9 mouse cellular contexts compared by ENCODE assay signal in genomic region chr4:117041283-117041721, GRCm38 (mm10). TPM values are rescaled to one million over a fixed set of nuclear protein-coding genes. Genes with fewer than 3 reads are reported as not detected.
A peak's percentile ranks its signal among the peaks of the same experiment; 100 is the strongest.
DNase-seq lines count a peak whose midpoint lies in the region; ATAC-seq and TF ChIP-seq lines count a peak whose summit lies in the region.
"Had no signal": no experiment of that assay in that cellular context is flagged by ENCODE, and none has a peak within 500 bp of the region (broad histone marks: within the 10 kb centered on the region; RNA-seq: fewer than 3 reads in every experiment).

No protein-coding gene starts in this region.

- H3K4me1 ChIP-seq in spleen, adult 2 months (ENCODE audit: control insufficient read depth, insufficient read depth, insufficient read length), result no peaks in the 10 kb centered on the region
- H3K4me1 ChIP-seq in embryonic facial prominence, embryonic 14.5 days (ENCODE audit: control insufficient read depth, insufficient read depth, low read length), result peaks cover 22% of the 10 kb centered on the region
- H3K4me1 ChIP-seq in limb, embryonic 11.5 days (ENCODE audit: control insufficient read depth, insufficient read depth, low read length), result peaks cover 13% of the 10 kb centered on the region; the same call in 1 of the 2 replicates
- peaks cover 14% of the 10 kb centered on the region for H3K4me1 ChIP-seq in midbrain, embryonic 16.5 days (ENCODE audit: control insufficient read depth, insufficient read depth, low read length)

- no peaks in the 10 kb centered on the region for H3K9me3 ChIP-seq in embryonic facial prominence, embryonic 14.5 days (ENCODE audit: control insufficient read depth, low read length)
- no peaks in the 10 kb centered on the region for H3K9me3 ChIP-seq in limb, embryonic 11.5 days (ENCODE audit: control insufficient read depth, low read length)
- no peaks in the 10 kb centered on the region for H3K9me3 ChIP-seq in midbrain, embryonic 16.5 days (replicated peaks; ENCODE audit: control insufficient read depth, low read length, poor library complexity, severe bottlenecking)

- H3K27ac ChIP-seq in spleen, adult 2 months (ENCODE audit: insufficient read depth, low read length), result peak overlapping the region; percentile 8
- H3K27ac ChIP-seq in embryonic facial prominence, embryonic 14.5 days (replicated peaks; ENCODE audit: low read depth, low read length), result peak overlapping the region; percentile 64; the same call in 1 of the 2 replicates
- H3K27ac ChIP-seq in limb, embryonic 11.5 days (replicated peaks; ENCODE audit: low read depth, low read length), result no peak overlapping the region
- H3K27ac ChIP-seq in midbrain, embryonic 16.5 days (ENCODE audit: low read length), result peak overlapping the region; percentile 42; the same call in 1 of the 2 replicates

- 52% methylated on average over 4 of the region's 4 CpGs for WGBS in spleen, adult 2 months
- WGBS in embryonic facial prominence, embryonic 14.5 days, result 48% methylated on average over 4 of the region's 4 CpGs
- WGBS in limb, embryonic 11.5 days, result 50% methylated on average over 4 of the region's 4 CpGs
- WGBS in midbrain, embryonic 16.5 days, result 52% methylated on average over 4 of the region's 4 CpGs

- H3K27me3 ChIP-seq in spleen, adult 2 months (ENCODE audit: control insufficient read depth, insufficient read depth, low read length), result no peaks in the 10 kb centered on the region
- no peaks in the 10 kb centered on the region for H3K27me3 ChIP-seq in embryonic facial prominence, embryonic 14.5 days (replicated peaks; ENCODE audit: control insufficient read depth, insufficient read depth, low read length)
- H3K27me3 ChIP-seq in limb, embryonic 11.5 days (ENCODE audit: control insufficient read depth, insufficient read depth, low read length), result no peaks in the 10 kb centered on the region
- no peaks in the 10 kb centered on the region for H3K27me3 ChIP-seq in midbrain, embryonic 16.5 days (ENCODE audit: control insufficient read depth, insufficient read depth, low read depth, low read length)
- H3K27me3 ChIP-seq: Patski had no signal

- ATAC-seq in embryonic facial prominence, embryonic 14.5 days (ENCODE audit: low read depth), result peak; percentile 24; the same call in 1 of the 2 replicates
- no peak for ATAC-seq in limb, embryonic 11.5 days (ENCODE audit: insufficient number of reproducible peaks, low FRiP score, low TSS enrichment, low read depth)
- ATAC-seq in midbrain, embryonic 16.5 days, result no peak
- no peak for ATAC-seq in CD4-positive, CD25-positive, alpha-beta regulatory T cell, adult 4 months
- ATAC-seq: Patski had no signal

- TF ChIP-seq CTCF in spleen, adult 2 months (IDR thresholded peaks at IDR 0.05; ENCODE audit: extremely low read depth, insufficient read depth, insufficient read length, insufficient replicate concordance), result no peak

- no peak overlapping the region for H3K4me3 ChIP-seq in spleen, adult 2 months (ENCODE audit: extremely low read depth, insufficient read depth, insufficient read length)
- no peak overlapping the region for H3K4me3 ChIP-seq in embryonic facial prominence, embryonic 14.5 days (ENCODE audit: low read depth, low read length)
- no peak overlapping the region for H3K4me3 ChIP-seq in limb, embryonic 11.5 days (ENCODE audit: low read depth, low read length)
- H3K4me3 ChIP-seq in midbrain, embryonic 16.5 days (ENCODE audit: low read depth, low read length), result no peak overlapping the region

- no peaks in the 10 kb centered on the region; the same call in 1 of the 2 replicates for H3K36me3 ChIP-seq in spleen, adult 2 months (ENCODE audit: control insufficient read depth, insufficient read depth, low read length)
- H3K36me3 ChIP-seq in embryonic facial prominence, embryonic 14.5 days (ENCODE audit: control insufficient read depth, insufficient read depth, low read length), result 0 out of 2 replicates have a peak, but pooled peaks cover 3% of the 10 kb centered on the region
- no peaks in the 10 kb centered on the region for H3K36me3 ChIP-seq in limb, embryonic 11.5 days (ENCODE audit: control insufficient read depth, insufficient read depth, low read length)
- no peaks in the 10 kb centered on the region for H3K36me3 ChIP-seq in midbrain, embryonic 16.5 days (ENCODE audit: control insufficient read depth, insufficient read depth, low read length)

- H3K4me2 ChIP-seq in embryonic facial prominence, embryonic 14.5 days (ENCODE audit: low read depth, low read length), result no peak overlapping the region
- no peak overlapping the region for H3K4me2 ChIP-seq in limb, embryonic 11.5 days (ENCODE audit: low read depth, severe bottlenecking)
- no peak overlapping the region for H3K4me2 ChIP-seq in midbrain, embryonic 16.5 days (ENCODE audit: low read length)

- no peak for TF ChIP-seq POLR2A in spleen, adult 2 months (IDR thresholded peaks at IDR 0.05; ENCODE audit: low read depth, low read length)

- no peak for DNase-seq in spleen, adult 2 months (ENCODE audit: low read depth in 1 of 2, low spot score in 2 of 2)
- no peak for DNase-seq in spleen, adult 18-20 months
- peak; percentile 41 for DNase-seq in embryonic facial prominence, embryonic 14.5 days (ENCODE audit: low spot score)
- peak; percentile 67 to 79 for DNase-seq in heart, postnatal 10 days
- peak; percentile 23 for DNase-seq in limb, embryonic 11.5 days (ENCODE audit: low spot score)
- DNase-seq in left cerebral cortex, adult 18-20 months (ENCODE audit: low spot score in 2 of 2), result no peak

- intact Hi-C loops in heart, postnatal 10 days (cut with DNase I), result no loop called here

- H3K9ac ChIP-seq in embryonic facial prominence, embryonic 14.5 days (ENCODE audit: low read depth, low read length), result no peak overlapping the region
- H3K9ac ChIP-seq in limb, embryonic 11.5 days (ENCODE audit: low read length), result no peak overlapping the region
- no peak overlapping the region for H3K9ac ChIP-seq in midbrain, embryonic 16.5 days (ENCODE audit: low read depth, low read length)

RNA-seq across cellular contexts. Expression of gene Eif2b3, which starts 22.1 kb away (rescaled TPM):
- polyA plus RNA-seq in spleen, adult 2 months (2012; rRNA removed), result 3.6 TPM in 2 replicates
- polyA plus RNA-seq in embryonic facial prominence, embryonic 14.5 days (2014; fragmentation: Nextera tagmentation; extraction: Ambion mirVana), result 38.6 and 48.4 TPM in 2 replicates
- total RNA-seq in heart, postnatal 10 days (2021), result 10 to 100 TPM; 19.2 to 20.3 TPM
- polyA plus RNA-seq in limb, embryonic 11.5 days (2014; fragmentation: Nextera tagmentation; extraction: Ambion mirVana), result 53.5 and 57.2 TPM in 2 replicates
- 48.9 and 49.8 TPM in 2 replicates for polyA plus RNA-seq in midbrain, embryonic 16.5 days (2015; fragmentation: Nextera tagmentation; extraction: Ambion mirVana)
- 10 to 100 TPM; 33.7 to 39.2 TPM for polyA plus RNA-seq in CD4-positive, CD25-positive, alpha-beta regulatory T cell, adult 4 months (2017; shearing (Covaris generic))
- total RNA-seq in left cerebral cortex, adult 18-20 months (2021), result 10 to 100 TPM; 18.8 to 20.6 TPM

RNA-seq across cellular contexts. Expression of gene Hectd3, which starts 46.2 kb away (rescaled TPM):
- polyA plus RNA-seq in spleen, adult 2 months (2012; rRNA removed), result 58.8 and 66.6 TPM in 2 replicates
- 9.1 and 9.8 TPM in 2 replicates for polyA plus RNA-seq in embryonic facial prominence, embryonic 14.5 days (2014; fragmentation: Nextera tagmentation; extraction: Ambion mirVana)
- 10 to 100 TPM; 13.9 to 14.9 TPM for total RNA-seq in heart, postnatal 10 days (2021)
- polyA plus RNA-seq in limb, embryonic 11.5 days (2014; fragmentation: Nextera tagmentation; extraction: Ambion mirVana), result 6.7 and 9.9 TPM in 2 replicates
- polyA plus RNA-seq in midbrain, embryonic 16.5 days (2015; fragmentation: Nextera tagmentation; extraction: Ambion mirVana), result 22.0 and 25.1 TPM in 2 replicates
- polyA plus RNA-seq in CD4-positive, CD25-positive, alpha-beta regulatory T cell, adult 4 months (2017; shearing (Covaris generic)), result 1 to 10 TPM; 8.8 to 8.9 TPM
- 10 to 100 TPM; 39.4 to 46.0 TPM for total RNA-seq in left cerebral cortex, adult 18-20 months (2021)

RNA-seq across cellular contexts. Expression of gene Urod, which starts 47.1 kb away (rescaled TPM):
- polyA plus RNA-seq in spleen, adult 2 months (2012; rRNA removed), result 72.1 and 90.6 TPM in 2 replicates
- 74.0 and 77.1 TPM in 2 replicates for polyA plus RNA-seq in embryonic facial prominence, embryonic 14.5 days (2014; fragmentation: Nextera tagmentation; extraction: Ambion mirVana)
- total RNA-seq in heart, postnatal 10 days (2021), result 10 to 100 TPM; 92.0 to 98.7 TPM
- 121 and 129 TPM in 2 replicates for polyA plus RNA-seq in limb, embryonic 11.5 days (2014; fragmentation: Nextera tagmentation; extraction: Ambion mirVana)
- polyA plus RNA-seq in midbrain, embryonic 16.5 days (2015; fragmentation: Nextera tagmentation; extraction: Ambion mirVana), result 46.9 and 51.4 TPM in 2 replicates
- 10 to 100 TPM; 74.1 to 89.7 TPM for polyA plus RNA-seq in CD4-positive, CD25-positive, alpha-beta regulatory T cell, adult 4 months (2017; shearing (Covaris generic))
- 10 to 100 TPM; 63.7 to 68.4 TPM for total RNA-seq in left cerebral cortex, adult 18-20 months (2021)

RNA-seq across cellular contexts. Expression of gene Ptch2, which starts 54.6 kb away (rescaled TPM):
- polyA plus RNA-seq in spleen, adult 2 months (2012; rRNA removed), result 0.45 and 0.51 TPM in 2 replicates
- 9.0 and 11.0 TPM in 2 replicates for polyA plus RNA-seq in embryonic facial prominence, embryonic 14.5 days (2014; fragmentation: Nextera tagmentation; extraction: Ambion mirVana)
- total RNA-seq in heart, postnatal 10 days (2021), result 1 to 10 TPM; 3.6 to 4.3 TPM
- 6.1 and 6.3 TPM in 2 replicates for polyA plus RNA-seq in limb, embryonic 11.5 days (2014; fragmentation: Nextera tagmentation; extraction: Ambion mirVana)
- polyA plus RNA-seq in midbrain, embryonic 16.5 days (2015; fragmentation: Nextera tagmentation; extraction: Ambion mirVana), result 7.4 and 9.5 TPM in 2 replicates
- polyA plus RNA-seq in CD4-positive, CD25-positive, alpha-beta regulatory T cell, adult 4 months (2017; shearing (Covaris generic)), result under 1 TPM in 1 of 2 experiments, not detected in 1; 0.76 TPM
- 1 to 10 TPM; 1.1 to 2.0 TPM for total RNA-seq in left cerebral cortex, adult 18-20 months (2021)

Comparison
In these comparisons a context has a peak if more than half of its experiments do, and no peak if none do; other contexts are left out.
1. DNase-seq: peak in embryonic facial prominence, embryonic 14.5 days (single experiment), heart, postnatal 10 days (2 of 2) and limb, embryonic 11.5 days (single experiment); none in spleen, adult 2 months (0 of 2), spleen, adult 18-20 months (0 of 2) and left cerebral cortex, adult 18-20 months (0 of 2).